Mouse (Mus musculus) CH12F3 (cell line): Measurements from ENCODE around the gene Zfand4.
"Not testable (repeated sequence)": the region's sequence is repeated elsewhere in the genome, so short reads cannot be mapped to it uniquely, and the experiment has no call there.

Experiments
- in situ Hi-C: fragments of 300-500 bp; cut with MboI; formaldehyde crosslinking; loops from 2 replicates; pipeline ENCODE4 v1.14.3; 2020; ENCODE audit warnings: low sequenced_read_pairs

Gene Zfand4

GRCm38 (mm10) chr6:116311411-116311810, 47.4 kb downstream of the Zfand4 start:
- in situ Hi-C loops = no loop called here

GRCm38 (mm10) chr6:116319259-116319658, 55.2 kb downstream of the Zfand4 start:
- in situ Hi-C loops = no loop called here

- in situ Hi-C loops = no loop called here
Observed at GRCm38 (mm10) chr6:116326641-116327040, 62.6 kb downstream of the Zfand4 start.

GRCm38 (mm10) chr6:116331396-116331795, 67.4 kb downstream of the Zfand4 start:
- in situ Hi-C loops = no loop called here

- in situ Hi-C loops = no loop called here
Observed at GRCm38 (mm10) chr6:116337466-116337834, 73.4 kb downstream of the Zfand4 start.

- in situ Hi-C loops = no loop called here
Observed at GRCm38 (mm10) chr6:116337835-116338501, 73.9 kb downstream of the Zfand4 start, which contains the start of gene March8. Gene March8 (plus strand): TSS chr6:116338024.

- in situ Hi-C loops = no loop called here
Observed at GRCm38 (mm10) chr6:116338520-116338919, 74.5 kb downstream of the Zfand4 start.

- in situ Hi-C loops = no loop called here
Observed at GRCm38 (mm10) chr6:116339088-116339487, 75.1 kb downstream of the Zfand4 start.

- in situ Hi-C loops = no loop called here
Observed at GRCm38 (mm10) chr6:116340521-116340920, 76.5 kb downstream of the Zfand4 start.

GRCm38 (mm10) chr6:116347953-116348352, 83.9 kb downstream of the Zfand4 start:
- in situ Hi-C loops = no loop called here

GRCm38 (mm10) chr6:116349997-116350396, 86.0 kb downstream of the Zfand4 start:
- in situ Hi-C loops = no loop called here

GRCm38 (mm10) chr6:116350643-116351042, 86.6 kb downstream of the Zfand4 start:
- in situ Hi-C loops = no loop called here

GRCm38 (mm10) chr6:116351534-116351933, 87.5 kb downstream of the Zfand4 start:
- in situ Hi-C loops = no loop called here

- in situ Hi-C loops = no loop called here
Observed at GRCm38 (mm10) chr6:116353428-116353827, 89.4 kb downstream of the Zfand4 start.

GRCm38 (mm10) chr6:116356311-116356947, 92.4 kb downstream of the Zfand4 start:
- in situ Hi-C loops = not testable (repeated sequence)

GRCm38 (mm10) chr6:116356948-116357325, 92.9 kb downstream of the Zfand4 start:
- in situ Hi-C loops = no loop called here

GRCm38 (mm10) chr6:116358056-116358455, 94.0 kb downstream of the Zfand4 start:
- in situ Hi-C loops = no loop called here

- in situ Hi-C loops = no loop called here
Observed at GRCm38 (mm10) chr6:116359256-116359655, 95.2 kb downstream of the Zfand4 start.

- in situ Hi-C loops = no loop called here
Observed at GRCm38 (mm10) chr6:116361463-116361862, 97.4 kb downstream of the Zfand4 start.

- in situ Hi-C loops = no loop called here
Observed at GRCm38 (mm10) chr6:116361993-116362392, 98.0 kb downstream of the Zfand4 start.

GRCm38 (mm10) chr6:116367971-116368370, 103.9 kb downstream of the Zfand4 start:
- in situ Hi-C loops = no loop called here

- in situ Hi-C loops = no loop called here
Observed at GRCm38 (mm10) chr6:116369811-116370210, 105.8 kb downstream of the Zfand4 start.
